Mouse (Mus musculus): ENCODE results near the gene Klhdc4.

Gene Klhdc4

GRCm38 (mm10) chr8:121829048-121829776 lies at the start of gene Klhdc4:
Klhdc4 (minus strand) TSS chr8:121829569.
- CTCF ChIA-PET, result no interaction called here

- CTCF ChIA-PET, result no interaction called here
Observed at GRCm38 (mm10) chr8:121877828-121878480, 48.6 kb upstream of the Klhdc4 start.

GRCm38 (mm10) chr8:121877212-121877611 lies 47.8 kb upstream of the Klhdc4 start:
- CTCF ChIA-PET, result no interaction called here

GRCm38 (mm10) chr8:121875517-121875916 lies 46.1 kb upstream of the Klhdc4 start:
- CTCF ChIA-PET, result no interaction called here

- CTCF ChIA-PET, result no interaction called here
Observed at GRCm38 (mm10) chr8:121875045-121875444, 45.7 kb upstream of the Klhdc4 start.

GRCm38 (mm10) chr8:121874031-121874430 lies 44.7 kb upstream of the Klhdc4 start:
- CTCF ChIA-PET, result no interaction called here

GRCm38 (mm10) chr8:121871833-121872440 lies 42.6 kb upstream of the Klhdc4 start:
- CTCF ChIA-PET, result no interaction called here

- CTCF ChIA-PET, result no interaction called here
Observed at GRCm38 (mm10) chr8:121870190-121870589, 40.8 kb upstream of the Klhdc4 start.

GRCm38 (mm10) chr8:121868896-121869295 lies 39.5 kb upstream of the Klhdc4 start:
- CTCF ChIA-PET, result no interaction called here

GRCm38 (mm10) chr8:121868196-121868595 lies 38.8 kb upstream of the Klhdc4 start:
- CTCF ChIA-PET, result no interaction called here

GRCm38 (mm10) chr8:121865356-121865755 lies 36.0 kb upstream of the Klhdc4 start:
- CTCF ChIA-PET, result no interaction called here

- CTCF ChIA-PET, result interaction anchor here (0.5 kb wide), 1 partner anchor 71 kb away, joined by 3 read pairs; no protein-coding TSS in a partner anchor
Observed at GRCm38 (mm10) chr8:121861806-121862548, 32.6 kb upstream of the Klhdc4 start.

- CTCF ChIA-PET, result interaction anchor here (0.5 kb wide), 1 partner anchor 72 kb away, joined by 3 read pairs; no protein-coding TSS in a partner anchor
Observed at GRCm38 (mm10) chr8:121861276-121861675, 31.9 kb upstream of the Klhdc4 start.

- CTCF ChIA-PET, result no interaction called here
Observed at GRCm38 (mm10) chr8:121857747-121858146, 28.4 kb upstream of the Klhdc4 start.

GRCm38 (mm10) chr8:121857331-121857730 lies 28.0 kb upstream of the Klhdc4 start:
- CTCF ChIA-PET, result no interaction called here

- CTCF ChIA-PET, result no interaction called here
Observed at GRCm38 (mm10) chr8:121856071-121856746, 26.8 kb upstream of the Klhdc4 start.

- CTCF ChIA-PET, result no interaction called here
Observed at GRCm38 (mm10) chr8:121853586-121853985, 24.2 kb upstream of the Klhdc4 start.

- CTCF ChIA-PET, result interaction anchor here (2.9 kb wide), 1 partner anchor 57 kb away, joined by 26 read pairs; no protein-coding TSS in a partner anchor
Observed at GRCm38 (mm10) chr8:121852464-121852863, 23.1 kb upstream of the Klhdc4 start.

GRCm38 (mm10) chr8:121851716-121852115 lies 22.3 kb upstream of the Klhdc4 start:
- CTCF ChIA-PET, result interaction anchor here (2.9 kb wide), 1 partner anchor 58 kb away, joined by 26 read pairs; no protein-coding TSS in a partner anchor

GRCm38 (mm10) chr8:121850821-121851470 lies 21.6 kb upstream of the Klhdc4 start:
- CTCF ChIA-PET, result interaction anchor here (0.6 to 2.9 kb wide), 4 partner anchors 58 to 1664 kb away, joined by 3 to 26 read pairs (median 3); no protein-coding TSS in a partner anchor

- CTCF ChIA-PET, result interaction anchor here (0.5 to 2.9 kb wide), 5 partner anchors 57 to 1664 kb away, joined by 3 to 26 read pairs (median 3); partner anchors contain the start of gene Slc7a5
Observed at GRCm38 (mm10) chr8:121850436-121850820, 21.1 kb upstream of the Klhdc4 start.

Measured in spleen, embryonic (tissue).